Mouse (Mus musculus): ENCODE measurements around the gene Fam124a.
A peak's percentile ranks its signal among the peaks of the same experiment; 100 is the strongest.
"Not testable (repeated sequence)": the region's sequence is repeated elsewhere in the genome, so short reads cannot be mapped to it uniquely, and the experiment has no call there.

The Fam124a gene

GRCm38 (mm10) chr14:62574906-62575305 is 19.4 kb downstream of the Fam124a start:
- no peak for DNase-seq (ENCODE audit: extremely low spot score)

DNA sequence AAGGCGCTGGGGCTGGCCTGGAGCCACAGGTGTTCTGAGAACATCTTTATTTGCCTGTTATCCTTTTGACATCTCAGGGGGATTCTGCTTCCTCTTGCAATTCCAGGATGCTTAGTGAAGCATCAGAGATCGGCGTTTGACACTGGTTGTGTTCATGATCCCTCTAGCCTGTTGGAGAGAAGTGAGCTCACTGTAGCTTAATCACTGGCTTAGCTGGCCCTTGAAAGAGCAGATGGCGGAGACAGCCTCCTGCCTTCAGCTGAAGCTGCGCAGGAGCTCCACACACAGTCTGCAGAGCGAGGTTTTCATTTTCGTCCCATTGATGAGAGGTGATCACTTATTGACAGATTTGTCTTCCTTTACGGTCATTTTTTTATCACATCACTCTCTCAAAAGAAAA is 20.3 kb downstream of the Fam124a start:
- no peak for DNase-seq (ENCODE audit: extremely low spot score)

GRCm38 (mm10) chr14:62580945-62581344 is 25.4 kb downstream of the Fam124a start:
- DNase-seq (ENCODE audit: extremely low spot score) = no peak

GRCm38 (mm10) chr14:62581768-62582167 is 26.2 kb downstream of the Fam124a start:
- DNase-seq (ENCODE audit: extremely low spot score) = no peak

DNA sequence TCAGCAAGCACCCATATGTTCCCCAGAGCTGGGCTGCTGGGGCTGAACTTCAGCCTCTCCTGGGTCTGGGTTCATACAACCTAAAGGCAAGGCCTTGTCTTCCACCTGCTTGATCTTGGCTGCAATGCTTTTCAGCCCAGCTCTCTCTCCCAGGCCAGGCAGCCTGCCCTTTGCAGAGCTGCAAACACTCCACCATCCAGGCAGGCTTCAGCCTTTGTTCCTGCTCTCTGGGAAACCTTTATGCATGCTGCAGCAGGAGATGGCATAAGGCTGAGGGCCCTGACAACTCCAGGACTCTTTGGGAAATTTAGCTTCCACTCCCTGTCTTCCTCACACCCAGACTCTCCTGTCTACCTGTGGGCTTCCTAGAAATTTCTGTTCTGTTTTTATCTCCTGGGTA is 29.1 kb downstream of the Fam124a start:
- no peak for DNase-seq (ENCODE audit: extremely low spot score)

DNA sequence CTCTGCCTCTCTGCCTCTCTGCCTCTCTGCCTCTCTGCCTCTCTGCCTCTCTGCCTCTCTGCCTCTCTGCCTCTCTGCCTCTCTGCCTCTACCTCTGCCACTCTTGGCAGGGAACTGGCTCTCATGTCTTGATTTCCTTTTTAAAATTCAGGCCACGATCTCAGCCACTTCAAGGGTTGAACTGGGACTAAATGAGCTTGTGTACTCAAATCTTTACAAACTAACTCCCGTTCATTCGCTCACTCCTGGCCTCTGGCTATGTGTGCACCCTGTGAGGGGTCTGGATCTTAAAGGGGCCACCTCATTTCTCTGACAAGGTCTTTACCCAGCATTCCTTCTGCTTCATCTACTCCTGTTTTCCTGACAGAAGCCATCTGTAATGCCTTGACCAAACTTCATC is 29.8 kb downstream of the Fam124a start:
- DNase-seq (ENCODE audit: extremely low spot score) = no peak

GRCm38 (mm10) chr14:62600109-62600522 is 44.6 kb downstream of the Fam124a start:
- no peak for DNase-seq (ENCODE audit: extremely low spot score)

DNA sequence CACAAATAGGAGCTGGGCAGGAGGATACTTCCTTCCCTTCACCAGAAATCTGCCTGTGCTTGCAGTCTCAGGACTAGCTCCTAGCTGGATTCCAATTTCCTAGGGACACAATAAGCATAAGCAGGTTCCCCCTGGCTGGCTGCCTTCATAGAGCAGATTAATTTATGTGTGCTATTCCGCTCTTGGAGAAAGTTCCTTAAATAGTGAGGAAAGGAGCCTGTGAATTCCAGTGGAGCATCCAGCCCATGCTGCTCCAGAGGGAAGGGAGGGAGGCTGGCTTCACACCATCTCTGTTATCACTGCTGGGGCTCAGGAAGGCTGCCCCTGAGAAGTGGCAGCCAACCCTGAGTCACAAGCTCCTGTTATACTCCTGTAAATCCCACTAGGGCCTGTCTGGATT is 46.7 kb downstream of the Fam124a start:
- no peak for DNase-seq (ENCODE audit: extremely low spot score)

- DNase-seq (ENCODE audit: extremely low spot score) = no peak
These were observed 47.3 kb downstream of the Fam124a start for GRCm38 (mm10) chr14:62602869-62603268.

GRCm38 (mm10) chr14:62607791-62608196 is 52.3 kb downstream of the Fam124a start:
- no peak for DNase-seq (ENCODE audit: extremely low spot score)

- no peak for DNase-seq (ENCODE audit: extremely low spot score)
These were observed 54.4 kb downstream of the Fam124a start for GRCm38 (mm10) chr14:62609904-62610303.

DNA sequence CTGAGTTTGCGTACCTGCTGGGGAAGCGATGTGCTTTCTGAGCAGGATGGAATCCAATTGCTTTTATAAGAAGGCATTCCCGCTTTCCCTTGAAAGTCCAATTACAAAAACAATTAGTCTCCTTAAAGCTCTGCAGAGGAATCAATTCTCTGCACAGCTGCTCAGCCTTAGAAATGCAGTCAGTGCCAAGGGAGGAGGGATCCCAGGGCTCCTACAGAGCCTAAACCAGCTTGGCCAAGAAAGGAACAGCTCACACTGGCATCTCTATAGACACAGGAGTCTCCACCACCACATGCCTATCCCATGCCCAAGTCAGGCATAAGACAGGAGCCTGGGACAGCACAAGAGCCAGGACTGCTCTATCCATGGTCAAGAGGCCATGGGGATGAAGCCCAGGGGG is 66.9 kb downstream of the Fam124a start:
- DNase-seq (ENCODE audit: extremely low spot score) = no peak

DNA sequence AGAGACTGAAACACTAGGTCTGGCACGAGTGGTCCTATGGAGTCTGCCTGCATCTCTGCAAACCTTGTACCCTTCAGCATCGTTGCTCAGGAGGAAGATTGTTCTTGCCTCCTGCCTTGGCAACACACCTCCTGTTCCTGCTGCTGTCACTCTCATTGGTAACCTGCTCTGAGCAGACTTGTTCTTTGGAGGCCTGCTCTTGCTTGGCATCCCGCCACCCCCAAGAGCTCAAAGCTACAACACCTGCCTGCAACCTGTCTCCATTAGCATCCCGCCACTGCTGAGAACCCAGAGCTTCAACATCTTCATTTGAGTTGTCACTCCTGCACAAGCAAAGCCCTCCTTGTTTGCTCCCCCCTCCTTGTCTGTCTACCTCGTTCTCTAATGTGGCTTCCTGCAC is 72.4 kb downstream of the Fam124a start:
- no peak for DNase-seq (ENCODE audit: extremely low spot score)

- peak; percentile 1 for DNase-seq (ENCODE audit: extremely low spot score)
These were observed 82.2 kb downstream of the Fam124a start for GRCm38 (mm10) chr14:62637436-62638344.

- no peak for DNase-seq (ENCODE audit: extremely low spot score)
These were observed 82.8 kb downstream of the Fam124a start for GRCm38 (mm10) chr14:62638345-62638702.

GRCm38 (mm10) chr14:62639111-62639510 is 83.6 kb downstream of the Fam124a start:
- no peak for DNase-seq (ENCODE audit: extremely low spot score)

DNA sequence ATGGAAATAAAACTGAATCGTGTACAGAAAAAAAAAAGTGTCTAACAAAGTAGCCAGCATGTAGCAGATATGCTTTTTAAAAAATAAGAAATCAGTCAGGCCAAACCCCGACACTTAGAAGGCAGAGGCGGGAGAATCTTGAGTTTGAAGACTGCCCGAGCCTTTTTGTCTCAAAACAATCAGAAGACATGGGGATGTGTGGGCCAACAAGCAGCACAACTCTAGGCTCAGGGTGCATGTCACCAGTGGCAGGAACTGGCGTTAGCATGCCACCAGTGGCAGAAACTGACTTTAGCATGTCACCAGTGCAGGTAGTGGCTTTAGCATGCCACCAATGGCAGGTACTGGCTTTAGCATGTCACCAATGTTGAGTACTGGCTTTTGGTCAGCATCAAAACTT is 84.0 kb downstream of the Fam124a start:
- no peak for DNase-seq (ENCODE audit: extremely low spot score)

GRCm38 (mm10) chr14:62640396-62640795 is 84.9 kb downstream of the Fam124a start:
- no peak for DNase-seq (ENCODE audit: extremely low spot score)

DNA sequence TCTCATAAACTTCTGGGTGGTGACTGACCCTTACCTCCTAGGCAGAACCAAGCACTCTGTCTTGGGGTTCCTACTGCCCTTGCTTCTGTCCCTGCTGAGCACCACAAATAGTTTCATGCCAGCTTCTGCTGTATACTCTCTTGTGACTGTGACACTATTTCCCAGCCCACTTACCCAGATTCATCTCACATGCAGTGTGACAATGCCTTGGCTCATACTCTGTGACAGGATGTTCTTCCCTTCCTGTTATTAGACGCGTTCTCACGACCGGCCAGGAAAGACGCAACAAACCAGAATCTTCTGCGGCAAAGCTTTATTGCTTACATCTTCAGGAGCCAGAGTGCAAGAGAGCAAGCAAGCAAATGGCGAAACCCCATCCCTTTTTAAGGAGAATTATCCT is 86.8 kb downstream of the Fam124a start:
- not testable (repeated sequence) for DNase-seq (ENCODE audit: extremely low spot score)

GRCm38 (mm10) chr14:62648405-62648804 is 92.9 kb downstream of the Fam124a start:
- DNase-seq (ENCODE audit: extremely low spot score) = no peak

- DNase-seq (ENCODE audit: extremely low spot score) = no peak
These were observed 94.8 kb downstream of the Fam124a start for GRCm38 (mm10) chr14:62650376-62650775.

- DNase-seq (ENCODE audit: extremely low spot score) = no peak
These were observed 96.2 kb downstream of the Fam124a start for GRCm38 (mm10) chr14:62651771-62652170.

- no peak for DNase-seq (ENCODE audit: extremely low spot score)
These were observed 100.5 kb downstream of the Fam124a start for GRCm38 (mm10) chr14:62655996-62656395.

- no peak for DNase-seq (ENCODE audit: extremely low spot score)
These were observed 101.9 kb downstream of the Fam124a start for GRCm38 (mm10) chr14:62657469-62657868.

Data from embryo, embryonic 9.5 days (tissue).